Mouse (Mus musculus) thymus, postnatal 4 days (tissue): Measurements from ENCODE around the gene Arl13b.

Source experiments
- DNase-seq: peaks from one replicate; pipeline ENCODE4 v3.0.0; 2021

The Arl13b gene

DNA sequence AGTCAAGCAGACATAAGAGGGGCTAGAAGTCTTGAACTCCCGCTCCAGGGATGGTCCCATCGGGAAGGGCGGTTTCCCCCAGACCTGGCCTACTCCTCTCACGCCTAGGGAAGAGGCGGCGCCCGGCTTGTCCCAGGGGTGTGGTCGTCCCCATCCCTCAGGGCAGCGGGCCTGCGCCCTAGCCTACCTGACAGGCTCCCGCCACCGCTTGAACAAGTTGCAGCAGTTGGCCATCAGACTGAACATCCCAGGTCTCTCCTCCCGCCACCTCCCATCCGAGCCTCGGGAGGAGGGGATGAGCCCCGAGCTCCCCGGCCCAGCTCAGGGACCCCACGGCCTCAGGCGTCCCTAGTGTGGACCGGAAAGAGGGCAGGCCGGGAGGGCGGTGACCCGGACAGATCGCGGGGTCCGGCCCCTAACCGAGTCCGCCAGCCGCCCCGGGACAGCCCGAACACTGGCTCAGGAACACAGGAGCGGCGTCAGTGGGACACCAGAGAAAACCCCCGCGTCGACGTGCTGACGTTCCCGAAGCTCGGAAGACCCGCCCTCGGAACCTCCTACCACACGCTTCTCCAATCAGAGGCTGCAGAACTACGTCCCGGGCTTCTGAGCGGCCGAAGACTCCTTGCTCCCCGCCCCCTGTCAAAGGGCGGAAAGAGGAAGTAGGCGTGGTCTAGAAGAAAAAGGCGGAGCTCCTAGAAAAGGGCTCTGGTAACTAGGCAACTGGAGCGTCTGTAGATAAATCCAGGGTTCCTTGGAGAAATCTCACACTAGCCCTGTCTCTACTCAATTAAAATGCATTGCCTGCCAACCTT is at the start of gene Arl13b:
Gene Arl13b (minus strand): TSS at position 543 of the 815 bp plus-strand sequence.
- DNase-seq = peak; percentile 87

DNA sequence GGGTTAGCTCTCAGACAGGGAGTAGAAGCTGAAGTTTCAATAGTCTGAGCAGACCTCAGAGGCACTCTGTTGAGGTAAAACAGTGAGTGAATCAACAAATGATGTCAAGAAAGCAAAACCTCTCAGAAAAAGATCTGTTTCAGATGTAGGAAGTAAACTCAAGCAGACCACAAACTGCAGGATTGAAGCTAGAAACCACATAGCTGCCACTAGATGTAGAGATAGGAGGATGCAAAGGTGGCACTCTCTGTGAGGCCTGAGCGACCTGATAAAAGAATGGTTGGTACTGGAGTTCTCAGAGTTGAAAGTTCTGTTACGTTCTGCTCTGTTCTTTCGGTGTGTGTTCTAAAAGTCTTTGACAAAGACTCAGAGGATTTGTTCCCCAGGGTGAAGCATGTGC is 49.0 kb upstream of the Arl13b start:
- DNase-seq = no peak

DNA sequence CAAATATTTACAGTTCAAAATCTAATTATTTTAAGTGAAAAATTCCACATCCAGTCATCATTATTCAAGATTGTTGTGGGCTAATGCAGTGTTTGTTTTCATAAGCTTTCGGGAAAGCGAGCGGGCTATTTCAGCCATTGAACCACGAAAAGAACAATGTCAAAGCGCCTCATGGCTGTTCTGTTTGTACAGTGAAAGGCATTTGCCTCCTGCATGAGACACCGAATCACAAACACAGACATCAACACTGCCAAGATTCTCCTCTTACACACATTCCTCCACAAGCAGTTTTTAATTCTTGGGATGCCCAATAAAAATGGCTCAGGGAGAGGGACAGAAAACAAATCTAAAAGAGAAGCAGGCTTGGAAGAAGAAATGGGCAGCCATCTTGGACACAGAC is 27.2 kb upstream of the Arl13b start:
- DNase-seq = no peak

DNA sequence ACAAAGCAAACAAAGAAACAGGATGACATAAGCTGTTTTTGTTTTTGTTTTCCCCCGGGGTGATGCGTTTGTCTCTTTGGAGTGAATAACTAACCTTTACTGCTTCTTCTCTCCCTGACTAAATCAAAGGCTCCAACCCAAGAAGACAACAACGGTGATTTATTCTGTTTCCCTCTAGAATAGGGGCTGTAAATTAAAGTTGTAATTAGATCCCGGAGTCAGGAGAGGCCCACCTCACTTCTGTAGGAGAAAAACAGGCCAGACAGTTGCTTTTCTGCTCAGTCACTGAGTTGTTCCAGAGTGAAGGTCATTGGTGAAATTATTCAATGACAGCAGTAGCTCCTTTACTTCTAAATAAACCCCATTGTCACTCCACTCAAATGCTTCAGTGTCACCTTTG is 26.3 kb upstream of the Arl13b start:
- DNase-seq = no peak

DNA sequence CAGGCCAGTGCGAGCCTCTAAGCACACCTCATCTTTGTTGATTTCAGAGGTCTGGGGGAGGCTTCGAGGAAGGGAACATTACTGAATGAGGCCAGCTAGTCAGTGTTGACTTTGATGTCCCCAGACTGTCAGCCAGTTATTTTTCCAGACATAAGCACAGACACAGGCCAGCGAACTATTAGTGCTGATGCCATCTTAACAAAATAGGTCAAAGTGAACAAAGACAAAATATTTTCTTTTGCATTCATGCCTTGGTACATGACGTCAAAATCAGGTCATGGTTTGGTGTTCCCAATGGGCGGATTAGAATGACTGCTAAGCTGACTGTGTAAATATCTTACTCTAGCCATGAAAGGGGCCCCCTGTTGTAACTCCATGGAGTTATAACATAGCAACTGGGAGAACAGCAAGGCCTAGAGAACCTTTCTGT is 25.9 kb upstream of the Arl13b start:
- DNase-seq = no peak

DNA sequence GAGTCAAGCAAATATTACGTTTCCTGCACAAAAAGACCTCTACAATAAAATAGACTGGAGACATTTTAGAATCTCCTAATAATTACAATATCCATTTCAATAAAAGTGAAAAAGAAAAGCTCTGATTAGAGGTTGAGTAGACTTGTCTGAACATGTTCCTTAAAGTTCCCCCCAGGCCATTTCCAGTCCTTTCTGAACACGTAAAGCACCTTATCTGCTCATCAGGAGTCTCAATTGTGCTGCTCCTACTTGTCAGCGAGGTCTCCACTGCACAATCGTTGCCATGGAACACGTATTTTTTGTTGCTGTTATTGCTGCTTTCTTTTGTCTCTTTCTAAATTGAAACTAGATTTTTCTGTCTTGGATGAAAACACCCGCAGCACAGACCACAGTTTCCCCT is 14.6 kb upstream of the Arl13b start:
- DNase-seq = no peak

DNA sequence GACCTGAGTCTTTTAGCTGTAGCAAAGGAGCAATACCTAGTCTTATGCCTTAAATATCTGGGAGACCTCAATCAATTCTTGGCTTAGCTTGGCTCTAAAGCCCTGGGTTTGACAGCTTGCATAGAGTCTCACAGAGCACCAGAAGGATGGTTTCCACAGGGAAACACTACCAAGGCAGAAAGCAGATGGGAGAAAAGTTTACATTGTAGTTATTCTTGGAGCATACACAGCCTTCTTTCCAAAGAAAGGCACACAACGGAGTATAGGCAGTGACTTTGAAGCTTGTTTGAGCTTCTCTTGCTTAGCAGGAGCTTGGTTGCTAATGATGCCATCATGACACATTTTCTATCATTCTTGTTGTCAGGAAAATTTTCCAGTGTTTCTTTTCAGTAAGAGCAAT is 13.3 kb upstream of the Arl13b start:
- no peak for DNase-seq

DNA sequence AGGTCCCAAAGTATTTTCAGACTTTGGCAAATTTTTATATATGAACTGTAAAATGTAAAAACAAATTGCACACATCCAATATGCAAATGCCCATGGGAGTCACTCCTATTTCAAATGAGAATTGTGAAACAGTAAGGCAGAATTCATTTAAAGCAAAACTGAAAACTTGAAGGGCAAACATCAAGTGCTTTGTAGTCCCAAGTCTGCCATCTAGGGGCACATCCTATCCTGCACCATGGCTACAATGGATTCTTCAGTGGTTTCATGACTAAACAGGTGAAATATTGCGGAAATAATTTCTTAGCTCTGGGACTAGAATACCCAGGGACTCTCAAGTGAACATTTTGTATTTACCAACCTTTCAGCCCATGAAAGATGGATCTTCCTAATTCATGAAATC is 11.2 kb upstream of the Arl13b start:
- DNase-seq = no peak

DNA sequence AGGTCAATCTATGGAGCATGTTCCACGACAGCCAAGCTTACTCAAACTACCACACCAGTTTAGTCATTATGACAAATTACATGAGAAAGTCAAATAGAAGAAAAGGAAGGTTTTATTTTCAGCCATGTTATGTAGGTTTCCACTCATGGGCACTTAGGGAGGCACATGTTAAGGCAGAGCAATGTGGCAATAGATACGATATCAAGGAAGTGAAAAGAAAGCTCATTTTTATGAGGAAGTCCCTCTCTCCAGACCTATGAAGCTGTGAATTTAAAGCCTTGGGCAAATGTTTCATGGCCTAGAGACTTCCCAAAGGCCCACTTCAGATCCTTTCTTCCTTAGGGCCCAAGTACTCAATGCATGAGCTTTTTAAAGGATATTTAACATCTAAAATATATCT is 10.7 kb upstream of the Arl13b start:
- DNase-seq = no peak

DNA sequence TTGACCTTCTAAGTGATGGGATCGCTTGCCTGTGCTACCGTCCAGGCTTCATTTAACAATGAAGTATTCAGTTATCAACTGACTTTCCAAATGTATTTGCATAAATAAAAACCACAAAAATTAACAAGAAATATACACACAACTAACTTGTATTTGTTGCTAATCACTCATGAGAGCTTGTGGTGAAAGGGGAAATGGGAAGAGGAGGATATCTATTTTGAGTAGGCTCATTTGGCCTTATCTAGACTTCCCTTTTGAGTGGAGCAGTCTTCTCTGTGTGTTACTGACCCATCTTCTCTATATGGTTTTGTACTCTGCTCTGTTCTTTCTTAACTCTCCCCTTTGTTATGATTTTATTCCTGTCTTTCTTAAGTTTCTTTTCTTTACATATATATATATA is 9.4 kb upstream of the Arl13b start:
- no peak for DNase-seq

DNA sequence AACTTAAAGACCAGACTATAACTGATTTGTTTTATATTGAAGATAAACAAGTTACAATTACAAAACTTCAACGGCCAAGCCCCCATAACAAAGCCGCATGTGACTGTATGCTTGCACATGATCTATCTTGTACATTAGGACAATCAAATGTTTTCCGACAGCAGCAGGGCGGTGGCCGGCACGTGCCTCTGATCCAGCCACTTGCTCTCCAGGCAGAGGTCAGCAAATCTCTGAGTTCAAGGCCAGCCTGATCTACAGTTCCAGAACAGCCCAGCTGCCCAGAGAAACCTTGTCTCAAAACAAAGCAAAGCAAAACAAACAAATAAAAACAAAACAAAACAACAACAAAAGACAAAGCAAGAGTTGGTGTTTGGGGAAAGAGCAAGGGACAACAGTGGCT is 8.5 kb upstream of the Arl13b start:
- no peak for DNase-seq

DNA sequence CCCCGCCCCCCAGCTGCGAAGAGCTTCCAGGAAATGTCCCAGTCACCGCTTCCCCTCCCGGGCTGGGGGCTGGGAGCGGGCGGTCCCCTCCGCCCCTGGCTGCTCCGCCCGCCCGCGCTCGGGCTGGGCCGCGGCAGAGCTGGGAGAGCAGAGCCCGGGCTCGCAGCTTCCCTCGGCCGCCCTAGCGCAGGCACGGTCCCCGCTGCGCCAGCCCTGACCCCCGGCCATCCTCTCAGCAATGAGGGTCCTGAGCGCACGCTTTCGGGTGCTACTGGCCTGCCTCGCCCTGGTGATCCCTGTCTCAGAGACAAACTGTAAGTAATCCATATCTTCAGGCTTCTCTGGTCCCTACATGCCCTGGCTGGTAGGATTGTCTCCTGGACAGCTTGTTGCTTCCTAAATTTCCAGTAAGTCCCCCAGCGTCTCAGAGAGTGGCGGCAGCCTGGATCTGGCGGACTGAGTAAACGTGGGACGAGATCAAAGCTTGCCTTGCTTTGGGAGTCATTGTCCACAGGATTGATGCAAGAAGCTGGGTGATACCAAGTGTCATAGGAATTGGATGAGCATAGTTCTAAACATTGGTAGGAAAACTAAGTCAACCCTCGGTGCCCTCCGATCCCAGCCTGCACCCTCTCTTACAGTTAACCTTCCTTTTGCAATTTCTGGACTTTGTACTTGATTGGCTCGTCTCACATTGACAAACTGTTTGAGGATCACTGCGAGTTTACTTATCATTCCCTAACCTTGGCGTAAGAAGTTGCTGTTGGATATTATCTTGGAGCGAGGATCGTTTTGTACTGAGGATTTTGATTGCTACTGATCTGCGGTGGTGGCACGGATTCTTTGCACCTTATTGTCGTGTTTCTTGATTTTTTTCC is 7.6 kb upstream of the Arl13b start, which contains the start of gene Pros1:
Gene Pros1 (plus strand): TSS at position 117 of the 878 bp plus-strand sequence.
- DNase-seq = peak; percentile 57

DNA sequence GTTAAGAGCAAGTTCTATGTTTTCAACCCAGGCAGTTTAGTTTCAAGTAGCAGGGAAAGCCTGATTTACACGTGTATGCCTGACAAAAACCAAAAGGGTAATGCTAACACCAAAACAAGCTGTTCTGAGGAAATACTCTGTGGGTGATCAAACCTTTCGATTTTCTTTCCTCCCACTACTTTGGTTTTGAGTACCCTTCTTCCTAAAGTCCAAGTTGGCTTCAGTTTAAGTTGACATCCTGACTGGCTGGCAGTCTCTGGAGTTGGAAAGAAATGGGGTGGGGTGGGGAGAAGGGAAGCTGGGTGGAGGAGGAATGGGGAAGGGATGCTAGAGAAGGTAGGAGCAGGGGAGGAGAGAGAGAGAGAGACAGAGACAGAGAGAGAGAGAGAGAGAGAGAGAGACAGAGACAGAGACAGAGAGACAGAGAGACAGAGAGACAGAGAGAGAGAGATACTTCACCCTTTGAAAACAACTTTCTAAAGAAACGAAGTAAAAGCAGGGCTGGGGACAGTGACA is 6.8 kb upstream of the Arl13b start:
- DNase-seq = no peak

DNA sequence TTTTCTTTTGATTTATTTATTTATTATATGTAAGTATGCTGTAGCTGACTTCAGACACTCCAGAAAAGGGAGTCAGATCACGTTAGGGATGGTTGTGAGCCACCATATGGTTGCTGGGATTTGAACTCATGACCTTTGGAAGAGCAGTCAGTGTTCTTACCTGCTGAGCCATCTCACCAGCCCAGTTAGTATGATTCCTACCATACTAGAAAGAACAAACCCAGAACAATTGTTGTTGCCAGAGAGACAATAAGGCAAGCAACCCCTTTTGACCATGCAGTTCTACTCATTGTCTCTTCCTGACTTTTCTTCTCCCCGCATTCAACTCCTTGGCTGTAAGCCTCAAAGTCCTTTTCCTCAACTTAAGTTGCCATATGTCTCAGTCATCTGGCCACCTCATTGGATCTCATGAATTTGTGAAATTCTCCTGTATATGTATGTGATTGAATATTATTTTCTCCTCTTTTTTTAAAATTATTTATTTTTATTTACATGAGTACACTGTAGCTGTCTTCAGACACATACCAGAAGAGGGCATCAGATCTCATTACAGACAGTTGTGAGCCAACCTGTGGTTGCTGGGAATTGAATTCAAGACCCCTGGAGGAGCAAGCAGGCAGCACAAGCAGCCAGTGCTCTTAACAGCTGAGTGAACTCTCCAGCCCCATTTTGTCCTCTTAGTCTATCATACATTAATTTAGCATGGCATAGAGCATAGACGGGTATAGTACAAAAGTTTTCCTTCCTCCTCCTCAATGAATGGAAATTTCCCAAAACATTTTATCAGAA is 5.8 kb upstream of the Arl13b start:
- DNase-seq = peak; percentile 18

DNA sequence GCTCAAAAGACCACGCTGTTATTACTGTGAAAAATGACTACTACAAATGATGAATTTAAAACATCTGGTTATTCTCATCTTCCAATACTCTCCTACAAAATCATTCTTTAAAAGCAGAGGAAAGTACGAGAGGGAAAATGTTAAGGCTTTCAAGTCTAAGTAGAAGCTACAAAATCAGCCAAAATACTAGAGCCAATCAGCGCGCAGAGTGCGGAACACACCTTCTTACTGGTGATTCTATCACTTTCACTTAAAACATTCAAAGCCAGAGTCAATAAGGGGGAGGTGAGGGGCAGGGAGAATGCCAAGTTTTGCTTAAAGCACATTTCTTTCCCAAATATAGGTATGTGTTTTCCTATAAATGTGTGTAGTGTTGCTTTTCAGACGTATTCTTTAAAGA is 1.5 kb downstream of the Arl13b start:
- DNase-seq = no peak

DNA sequence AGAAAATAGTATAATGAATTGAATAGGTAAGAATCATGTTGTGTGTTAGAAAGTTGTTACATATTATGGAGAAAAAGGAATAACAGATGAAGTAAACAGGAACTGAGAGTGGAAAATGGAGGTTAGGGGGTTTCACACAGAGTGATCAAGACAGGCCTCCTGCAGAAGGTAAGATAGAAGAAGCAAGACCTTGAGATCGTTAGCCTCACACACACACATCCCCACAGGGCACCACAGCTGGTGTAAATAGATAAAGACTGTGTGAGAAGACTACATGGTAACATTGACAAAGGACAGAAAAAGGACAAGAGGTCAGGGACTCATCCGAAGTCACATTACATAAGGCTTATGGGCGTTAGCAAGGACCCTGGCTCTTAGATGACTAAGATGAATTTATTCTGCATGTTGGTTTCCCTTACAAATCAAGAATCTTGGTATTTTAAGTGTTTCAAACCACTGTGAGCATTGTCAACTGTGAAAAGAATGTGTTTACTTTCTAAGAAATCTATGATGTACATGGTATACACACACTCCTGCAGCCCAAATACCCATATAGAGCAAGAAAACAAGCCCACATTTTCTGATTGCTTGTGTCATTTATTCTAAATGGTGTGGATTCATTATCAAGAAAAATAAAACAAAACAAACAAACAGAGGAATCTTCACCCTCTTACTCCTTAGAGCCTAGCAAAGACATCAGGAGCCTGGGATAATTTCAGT is 12.7 kb downstream of the Arl13b start:
- no peak for DNase-seq

DNA sequence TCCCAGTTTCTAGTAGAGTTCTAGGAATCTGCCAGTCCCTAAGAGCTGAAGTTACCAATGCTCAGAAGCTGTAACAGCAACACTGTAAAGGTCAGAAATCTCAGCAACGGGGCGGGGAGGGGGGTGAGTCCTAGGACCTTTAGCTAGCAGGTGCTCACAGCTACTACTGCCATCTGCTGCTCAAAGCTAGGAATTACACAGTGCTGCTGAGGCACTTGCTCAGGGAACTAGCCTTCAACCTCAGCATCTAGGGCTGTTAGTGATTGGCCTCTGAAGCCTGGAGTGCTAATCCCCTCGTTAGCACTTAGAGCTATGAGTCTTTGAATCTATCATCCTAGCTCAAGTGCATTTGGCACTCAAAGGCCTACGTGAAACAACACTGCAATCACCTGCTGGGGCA is 14.4 kb downstream of the Arl13b start:
- DNase-seq = peak; percentile 68

DNA sequence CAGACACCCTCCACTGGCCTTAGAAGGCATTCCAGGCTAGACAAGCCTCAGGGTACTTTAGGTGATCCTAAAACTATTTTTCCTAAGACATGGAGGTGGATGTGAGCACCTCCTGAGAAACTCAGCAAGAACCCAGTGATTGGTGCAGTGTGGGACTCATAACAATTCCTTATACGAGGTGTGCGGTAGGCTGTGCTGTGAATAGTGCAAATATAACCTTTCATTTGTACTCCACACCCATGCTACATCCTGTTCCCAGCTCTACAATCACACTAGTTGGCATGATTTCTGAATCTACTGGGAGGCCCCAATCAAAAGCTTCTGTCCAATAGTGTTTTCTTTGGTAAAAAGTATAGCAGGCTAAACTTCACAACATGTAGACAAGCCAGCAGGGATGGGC is 14.8 kb downstream of the Arl13b start:
- no peak for DNase-seq

DNA sequence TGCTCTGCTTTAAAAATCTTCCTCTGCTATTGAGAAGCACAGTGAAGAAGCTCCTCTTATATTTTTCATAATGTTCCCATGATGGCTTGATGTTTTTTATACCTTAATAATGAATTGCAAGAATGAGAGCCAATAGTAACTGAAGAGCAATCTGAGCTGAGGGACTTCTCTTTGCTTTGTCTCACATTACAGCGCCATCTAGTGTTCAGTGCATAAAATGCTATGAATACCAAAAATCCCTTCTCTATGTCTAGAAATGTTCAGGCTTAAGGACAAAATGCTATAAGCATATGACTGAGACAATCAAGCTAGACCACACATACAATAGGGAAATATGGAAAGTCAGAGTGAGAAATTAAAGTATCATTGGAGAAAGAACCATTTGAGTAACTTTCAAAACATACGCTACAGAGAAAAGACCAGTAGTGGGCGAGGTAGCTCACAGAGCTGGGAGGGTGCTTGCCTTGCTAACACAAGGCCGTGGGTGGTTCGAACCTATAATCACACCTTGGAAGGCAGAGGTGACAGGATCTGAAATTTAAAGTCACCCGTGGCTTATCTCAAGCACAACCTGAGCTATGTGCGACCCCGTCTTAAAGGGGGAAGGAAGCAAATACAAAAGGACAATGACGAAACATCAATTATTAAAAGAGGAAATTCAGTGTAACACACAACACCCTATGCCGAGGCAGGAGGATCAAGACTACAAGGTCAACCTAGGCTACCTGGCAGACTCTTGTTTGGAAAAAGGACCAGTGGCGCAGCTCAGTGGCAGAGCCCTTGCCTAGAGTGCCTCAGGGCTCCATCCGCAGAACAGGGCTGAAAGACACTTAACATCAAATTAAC is 20.5 kb downstream of the Arl13b start:
- DNase-seq = no peak

DNA sequence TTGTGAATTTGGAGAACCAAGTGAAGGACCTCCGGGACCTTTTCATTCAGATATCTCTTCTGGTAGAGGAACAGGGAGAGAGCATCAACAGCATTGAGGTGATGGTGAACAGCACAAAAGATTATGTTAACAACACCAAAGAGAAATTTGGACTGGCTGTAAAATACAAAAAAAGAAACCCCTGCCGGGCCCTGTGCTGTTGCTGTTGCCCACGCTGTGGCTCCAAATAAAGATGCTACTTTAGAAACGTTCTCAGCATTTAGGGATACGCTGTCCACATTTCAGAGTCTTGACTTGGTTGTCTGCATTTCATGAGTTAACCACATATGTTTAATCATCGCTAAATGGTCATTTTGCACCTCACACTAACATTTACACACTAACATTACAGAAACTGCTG is 24.4 kb downstream of the Arl13b start:
- no peak for DNase-seq

DNA sequence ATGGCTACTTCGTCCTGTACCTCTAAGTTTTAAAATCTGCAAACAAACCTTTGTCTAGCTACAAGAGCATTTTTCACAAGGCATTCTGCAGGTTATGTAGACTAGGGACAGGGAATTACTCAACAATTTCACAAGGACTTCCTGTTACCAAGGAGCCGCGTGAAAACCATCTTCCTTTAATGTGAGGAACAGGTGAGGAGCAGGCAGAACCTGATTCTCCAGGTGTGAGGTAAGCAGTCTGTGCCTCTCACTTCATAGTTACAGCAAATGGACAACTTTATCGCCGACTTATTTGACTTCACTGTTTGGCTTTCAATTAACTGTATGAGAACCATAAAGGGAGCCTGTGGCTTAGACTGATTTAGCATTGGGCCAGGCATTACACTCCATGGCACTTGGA is 32.3 kb downstream of the Arl13b start, which contains the start of gene Stx19:
Gene Stx19 (plus strand): TSS at position 186 of the 400 bp plus-strand sequence.
- DNase-seq = no peak
